Mouse (Mus musculus) midbrain, postnatal 0 days (tissue): ENCODE data around the gene Tyk2. TPM values are rescaled to one million over a fixed set of nuclear protein-coding genes. Genes with fewer than 3 reads are reported as not detected.
A peak's percentile ranks its signal among the peaks of the same experiment; 100 is the strongest.

Experiments
- ATAC-seq: fragments of 200-750 bp; cut with Nextera tagmentation; 2 replicates; pipeline ENCODE4 v1.8.0; 2017; ENCODE audit warnings: moderate number of reproducible peaks, mild to moderate bottlenecking, moderate TSS enrichment, moderate library complexity; ENCODE audit not compliant: low FRiP score
- DNase-seq: peaks from one replicate; pipeline ENCODE4 v3.0.0-alpha.2; 2015; ENCODE audit warnings: low spot score
- H3K27ac ChIP-seq: fragments of 300-500 bp; sonication (generic); 2 replicates; pipeline ENCODE4 v1.5.1; 2014; ENCODE audit warnings: low read depth, mild to moderate bottlenecking, low read length, mixed read lengths
- H3K27me3 ChIP-seq: fragments of 300-500 bp; sonication (generic); 2 replicates; pipeline ENCODE4 v1.6.1; 2014; ENCODE audit warnings: low read length, control low read depth, mixed read lengths; ENCODE audit not compliant: insufficient read depth
- H3K36me3 ChIP-seq: fragments of 300-500 bp; sonication (generic); 2 replicates; pipeline ENCODE4 v1.6.1; 2014; ENCODE audit warnings: low read length, control low read depth, mixed read lengths; ENCODE audit not compliant: insufficient read depth
- H3K4me1 ChIP-seq: fragments of 300-500 bp; sonication (generic); 2 replicates; pipeline ENCODE4 v1.6.1; 2014; ENCODE audit warnings: mild to moderate bottlenecking, control low read depth, antibody characterized with exemption, low read length, mixed read lengths; ENCODE audit not compliant: insufficient read depth
- H3K4me2 ChIP-seq: fragments of 300-500 bp; sonication (generic); 2 replicates; pipeline ENCODE4 v1.6.1; 2014; ENCODE audit warnings: low read depth, mild to moderate bottlenecking, low read length, mixed read lengths; ENCODE audit not compliant: poor library complexity, severe bottlenecking
- H3K4me3 ChIP-seq: fragments of 300-500 bp; sonication (generic); 2 replicates; pipeline ENCODE4 v1.5.1; 2014; ENCODE audit warnings: low read depth, mild to moderate bottlenecking, low read length, moderate library complexity
- H3K9ac ChIP-seq: fragments of 300-500 bp; sonication (generic); replicated peaks from 2 replicates; pipeline ENCODE4 v1.6.1; 2014; ENCODE audit warnings: mild to moderate bottlenecking, low read length, moderate library complexity, mixed read lengths; ENCODE audit not compliant: poor library complexity, severe bottlenecking
- H3K9me3 ChIP-seq: fragments of 300-500 bp; sonication (generic); 2 replicates; pipeline ENCODE4 v1.6.1; 2016; ENCODE audit warnings: low read length, control low read depth
- CTCF ChIP-seq: IDR thresholded peaks from 2 replicates; pipeline ENCODE4 v1.5.1; 2016; ENCODE audit warnings: antibody characterized with exemption, mild to moderate bottlenecking
- WGBS: fragments of 180-500 bp; shearing (Covaris S2); extraction: QIAGEN DNeasy Blood & Tissue Kit; methylation state at CpG from one replicate; pipeline ENCODE4 v1.1.7; 2014; 5-methylcytosine and 5-hydroxymethylcytosine counted together
- polyA plus RNA-seq: library from polyadenylated mRNA; unstranded; fragments of >200 nt; fragmentation: Nextera tagmentation; extraction: Ambion mirVana; gene quantifications from 2 replicates; pipeline ENCODE4 v1.2.1, GENCODE M21; 2015
- total RNA-seq: library from RNA; depleted of rRNA; stranded (reverse); fragments of >200 nt; gene quantifications from 2 replicates; pipeline ENCODE4 v1.2.3, GENCODE M21; 2014

Gene Tyk2
- total and polyA plus RNA-seq, 2 experiments from 2014 or later: 4.8 to 9.9 TPM

DNA sequence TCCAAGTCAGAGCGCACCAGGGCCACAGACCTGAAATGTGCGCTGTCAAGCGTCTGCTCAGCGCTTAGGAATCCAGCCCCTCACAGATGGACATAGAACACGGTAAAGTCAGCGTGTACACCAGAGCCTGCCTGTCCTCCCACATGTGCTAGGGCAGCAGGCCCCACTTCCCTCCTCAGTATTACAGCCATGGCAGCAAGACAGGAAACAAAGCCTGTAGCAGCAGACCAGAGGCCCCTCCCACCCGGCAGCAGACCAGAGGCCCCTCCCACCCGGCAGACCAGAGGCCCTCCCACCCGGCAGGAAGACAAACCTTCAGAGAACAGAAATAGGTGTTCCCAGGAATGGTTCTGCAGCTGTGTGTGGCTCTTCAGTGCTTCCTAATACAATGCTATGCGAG is 15.7 kb upstream of the Tyk2 start:
- H3K4me1 ChIP-seq: peaks cover 13% of the 10 kb centered on the region; the same call in 1 of the 2 replicates
- H3K9me3 ChIP-seq: no peaks in the 10 kb centered on the region
- TF ChIP-seq CTCF: no peak
- WGBS: 55% methylated on average over 10 of the region's 10 CpGs
- no peak overlapping the region for H3K4me2 ChIP-seq
- H3K27ac ChIP-seq: no peak overlapping the region
- H3K27me3 ChIP-seq: no peaks in the 10 kb centered on the region
- no peak overlapping the region for H3K4me3 ChIP-seq
- H3K9ac ChIP-seq: no peak overlapping the region; the same call in 1 of the 2 replicates
- H3K36me3 ChIP-seq: peaks cover 23% of the 10 kb centered on the region
- DNase-seq (no peak), ATAC-seq (no peak)

DNA sequence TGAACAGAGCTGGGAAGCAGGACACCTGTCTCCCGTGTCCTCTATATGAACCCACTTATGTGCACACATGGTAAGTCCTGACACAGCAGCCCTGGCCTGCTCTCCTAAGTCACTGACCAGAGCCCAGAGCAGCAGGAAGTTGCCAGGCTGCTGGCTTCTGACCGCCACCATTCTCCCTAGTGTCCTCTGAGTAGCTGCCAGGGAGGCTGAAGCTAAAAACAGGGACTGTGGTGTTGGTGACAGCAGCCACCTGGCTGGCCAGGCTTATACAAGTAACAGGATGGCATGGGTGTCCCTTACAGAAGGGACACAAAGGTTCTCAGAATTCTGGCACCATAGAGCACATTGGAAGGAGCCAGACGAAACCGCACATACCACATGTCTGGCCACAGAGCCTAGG is 14.4 kb upstream of the Tyk2 start:
- 88% methylated on average over 4 of the region's 4 CpGs for WGBS

DNA sequence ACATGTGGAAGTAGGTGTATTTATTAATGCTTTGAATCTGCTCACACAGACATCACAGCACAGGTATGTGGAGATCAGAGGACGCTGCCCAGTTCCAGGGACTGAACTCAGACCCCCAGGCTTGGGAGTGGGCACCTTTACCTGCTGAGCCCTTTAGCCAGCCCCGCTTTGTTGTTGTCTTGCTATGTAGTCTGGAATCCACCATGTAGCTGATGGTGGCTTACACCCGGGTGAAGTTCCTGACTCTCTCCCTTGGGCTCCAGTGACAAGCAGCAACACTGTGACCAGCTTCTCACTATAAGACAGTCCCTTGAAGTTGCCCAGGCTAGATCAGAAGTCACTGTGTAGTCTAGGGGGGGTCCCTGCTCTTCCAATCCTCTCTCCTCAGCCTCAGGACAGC is 13.3 kb upstream of the Tyk2 start:
- no peak for TF ChIP-seq CTCF
- Histone ChIP-seq H3K4me2 (no peak overlapping the region), H3K4me3 (no peak overlapping the region), H3K27ac (no peak overlapping the region), H3K27me3 (no peaks in the 10 kb centered on the region), H3K9me3 (no peaks in the 10 kb centered on the region), H3K36me3 (peaks cover 43% of the 10 kb centered on the region), H3K4me1 (peaks cover 13% of the 10 kb centered on the region; the same call in 1 of the 2 replicates), H3K9ac (no peak overlapping the region)
- DNase-seq (no peak), ATAC-seq (no peak)
- WGBS: 90% methylated on average over 3 of the region's 3 CpGs

More for the DNA sequence above, 14.4 kb upstream of the Tyk2 start:
- 0 out of 2 replicates have a peak overlapping the region, but pooled peaks have one; percentile 33 for H3K9ac ChIP-seq
- ATAC-seq (no peak), DNase-seq (no peak)
- H3K27ac ChIP-seq: no peak overlapping the region
- peaks cover 13% of the 10 kb centered on the region; the same call in 1 of the 2 replicates for H3K4me1 ChIP-seq
- H3K4me3 ChIP-seq: no peak overlapping the region
- peaks cover 34% of the 10 kb centered on the region for H3K36me3 ChIP-seq
- no peaks in the 10 kb centered on the region for H3K27me3 ChIP-seq
- TF ChIP-seq CTCF: no peak
- H3K9me3 ChIP-seq: no peaks in the 10 kb centered on the region
- no peak overlapping the region for H3K4me2 ChIP-seq

DNA sequence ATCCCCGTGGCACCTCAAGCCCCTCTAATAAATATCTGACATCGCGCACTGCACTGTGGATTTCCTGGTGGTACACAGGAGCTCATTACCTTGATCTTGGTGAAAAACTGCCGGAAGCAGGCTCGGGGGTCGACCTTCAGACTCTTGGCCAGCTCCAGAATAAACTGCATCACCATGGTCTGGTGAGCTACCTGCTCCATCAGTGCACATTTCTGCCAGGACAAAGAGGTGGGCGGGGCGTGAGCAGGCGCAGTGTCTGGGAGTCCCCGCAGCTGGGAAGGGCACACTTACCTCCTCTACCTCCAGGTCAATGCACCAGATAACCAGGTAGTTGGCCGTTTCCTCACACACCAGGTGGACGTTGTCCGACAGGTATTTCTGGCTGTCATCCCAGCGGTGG is 10.9 kb upstream of the Tyk2 start:
- H3K27me3 ChIP-seq: no peaks in the 10 kb centered on the region
- no peak overlapping the region for H3K9ac ChIP-seq
- H3K4me2 ChIP-seq: no peak overlapping the region
- no peak for ATAC-seq
- WGBS: 97% methylated on average over 14 of the region's 14 CpGs
- H3K36me3 ChIP-seq: peaks cover 54% of the 10 kb centered on the region
- DNase-seq: no peak
- no peaks in the 10 kb centered on the region for H3K9me3 ChIP-seq
- H3K4me1 ChIP-seq: 0 out of 2 replicates have a peak, but pooled peaks cover under 1% of the 10 kb centered on the region
- no peak for TF ChIP-seq CTCF
- no peak overlapping the region for H3K27ac ChIP-seq
- H3K4me3 ChIP-seq: no peak overlapping the region

DNA sequence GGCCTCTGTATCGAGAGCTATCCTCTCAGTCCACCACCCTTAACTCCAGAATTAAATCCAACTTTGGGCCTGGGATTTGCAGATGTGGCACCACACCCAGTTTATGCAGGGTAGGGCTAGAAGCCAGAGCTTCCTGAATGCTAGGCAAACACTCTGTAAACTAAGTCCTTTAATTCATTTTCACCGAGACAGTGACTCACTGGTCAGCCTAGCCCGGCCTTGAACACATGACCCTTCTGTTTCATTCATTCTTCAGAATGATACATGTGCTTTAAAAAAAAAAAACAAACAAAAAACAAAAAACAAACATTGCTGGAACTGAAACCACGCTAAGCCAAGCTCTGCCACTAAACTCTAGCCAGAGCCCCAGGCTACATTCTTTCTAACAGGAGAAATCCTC is 7.3 kb upstream of the Tyk2 start:
- no peaks in the 10 kb centered on the region for H3K4me1 ChIP-seq
- H3K4me3 ChIP-seq: no peak overlapping the region
- H3K36me3 ChIP-seq: peaks cover 48% of the 10 kb centered on the region
- H3K9me3 ChIP-seq: no peaks in the 10 kb centered on the region
- H3K4me2 ChIP-seq: no peak overlapping the region
- ATAC-seq: no peak
- H3K27me3 ChIP-seq: no peaks in the 10 kb centered on the region
- no peak overlapping the region for H3K27ac ChIP-seq
- 87% methylated on average over 4 of the region's 4 CpGs for WGBS
- no peak for DNase-seq
- no peak overlapping the region for H3K9ac ChIP-seq
- TF ChIP-seq CTCF: no peak

DNA sequence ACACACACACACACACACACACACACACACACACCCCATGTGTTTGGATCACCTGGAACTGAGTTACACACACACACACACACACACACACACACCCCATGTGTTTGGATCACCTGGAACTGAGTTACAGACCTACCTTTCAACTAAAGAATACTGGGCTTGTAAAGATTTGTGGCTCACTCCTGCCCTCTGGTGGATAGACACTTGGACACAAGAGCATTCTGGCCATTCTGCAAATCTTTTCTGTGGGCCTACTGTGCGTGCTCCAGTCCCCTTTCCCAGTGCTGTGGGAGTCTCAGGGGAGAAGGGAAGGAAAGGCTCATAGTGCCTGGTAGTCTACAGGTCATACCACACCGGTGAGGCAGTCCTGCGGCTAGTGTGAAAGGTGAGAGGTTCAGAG is 6.2 kb upstream of the Tyk2 start:
- Histone ChIP-seq H3K36me3 (peaks cover 39% of the 10 kb centered on the region), H3K4me1 (no peaks in the 10 kb centered on the region), H3K4me3 (no peak overlapping the region), H3K9me3 (no peaks in the 10 kb centered on the region), H3K27ac (no peak overlapping the region), H3K27me3 (no peaks in the 10 kb centered on the region), H3K4me2 (no peak overlapping the region), H3K9ac (no peak overlapping the region)
- 55% methylated on average over 3 of the region's 3 CpGs for WGBS
- DNase-seq: peak; percentile 69
- ATAC-seq: no peak
- peak; percentile 82 for TF ChIP-seq CTCF
